Mouse (Mus musculus) liver, adult 2 months (tissue): ENCODE measurements at regions not wholly inside any gene's neighbourhood (a gene's known extent, or its start where the extent isn't known, plus 50 kb on each side); places are given as distances from the start of the nearest gene placed in this dataset.

ENCODE experiments used
- CTCF ChIP-seq: fragments of 200-500 bp; IDR thresholded peaks from 2 replicates; pipeline ENCODE4 v1.5.1; 2011; ENCODE audit warnings: low read depth, low read length, control low read depth
- POLR2A ChIP-seq: fragments of 200-500 bp; IDR thresholded peaks from 2 replicates; pipeline ENCODE4 v1.6.1; 2011; ENCODE audit warnings: low read length, control low read depth; ENCODE audit not compliant: insufficient read depth; ENCODE audit errors: extremely low read depth

- no peak for TF ChIP-seq CTCF
- no peak for TF ChIP-seq POLR2A
Measured at GRCm38 (mm10) chr2:101299126-101299525, 325.4 kb upstream of the Rag2 start.
